Mouse (Mus musculus) bone marrow macrophage, adult 2 months (primary cell): ENCODE data around the gene Zfp619.

ENCODE experiments used
- CTCF ChIP-seq: IDR thresholded peaks from 2 replicates; pipeline ENCODE4 v1.5.1; 2012; ENCODE audit warnings: low read depth, mild to moderate bottlenecking, low read length, moderate library complexity
- POLR2A ChIP-seq: IDR thresholded peaks from 2 replicates; pipeline ENCODE4 v1.6.1; 2012; ENCODE audit warnings: mild to moderate bottlenecking, low read depth, low read length, borderline replicate concordance

GRCm38 (mm10) chr7:39545134-39545533, 27.6 kb downstream of the Zfp619 start:
- TF ChIP-seq CTCF, result no peak
- TF ChIP-seq POLR2A, result no peak
